Mouse (Mus musculus) ES-E14 (cell line): ENCODE measurements around the gene Rarb.

Experiments used
- HCFC1 ChIP-seq: IDR thresholded peaks from 2 replicates; pipeline ENCODE4 v1.6.1; 2012; ENCODE audit warnings: low read length, inconsistent platforms, borderline replicate concordance; ENCODE audit not compliant: insufficient read depth
- MAFK ChIP-seq: IDR thresholded peaks from 2 replicates; pipeline ENCODE4 v1.6.1; 2014; ENCODE audit warnings: mild to moderate bottlenecking, low read depth, low read length, inconsistent platforms; ENCODE audit not compliant: insufficient read depth
- ZC3H11A ChIP-seq: IDR thresholded peaks from 2 replicates; pipeline ENCODE4 v1.6.1; 2012; ENCODE audit warnings: low read depth, mild to moderate bottlenecking, inconsistent platforms, low read length, borderline replicate concordance
- ZNF384 ChIP-seq: IDR thresholded peaks from 2 replicates; pipeline ENCODE4 v1.6.1; 2012; ENCODE audit warnings: low read depth, low read length, inconsistent platforms

DNA sequence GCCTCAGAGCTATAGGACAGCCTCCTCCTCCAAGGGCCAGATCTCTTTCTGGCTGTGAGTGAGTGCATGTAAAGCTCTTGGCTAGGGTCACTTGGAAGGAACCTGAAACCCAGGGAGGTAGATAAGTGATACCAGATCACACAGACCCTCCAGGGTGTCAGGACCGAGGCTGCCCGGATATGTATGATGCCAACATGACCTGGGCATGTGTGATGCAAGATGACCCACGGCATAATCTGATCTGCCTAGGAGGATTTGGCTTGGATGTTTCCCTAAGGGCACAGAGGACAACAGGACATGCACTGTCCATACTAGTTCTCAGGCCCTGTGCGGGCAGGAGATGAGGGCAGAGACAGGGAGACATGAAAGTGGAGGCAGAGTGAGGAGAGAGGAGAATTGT is 374.1 kb downstream of the Rarb start:
- TF ChIP-seq ZC3H11A (no peak), MAFK (no peak), ZNF384 (no peak), HCFC1 (no peak)
